Mouse (Mus musculus) kidney, embryonic 16.5 days (tissue): Measurements from ENCODE around the gene Nol7. TPM values are rescaled to one million over a fixed set of nuclear protein-coding genes. Genes with fewer than 3 reads are reported as not detected.

Source experiments
- ATAC-seq: fragments of 200-750 bp; cut with Nextera tagmentation; 2 replicates; pipeline ENCODE4 v1.8.0; 2017; ENCODE audit warnings: moderate TSS enrichment; ENCODE audit not compliant: low FRiP score, low TSS enrichment
- H3K27ac ChIP-seq: fragments of 300-500 bp; sonication (generic); 2 replicates; pipeline ENCODE4 v1.5.1; 2014; ENCODE audit warnings: low read length
- H3K27me3 ChIP-seq: fragments of 300-500 bp; sonication (generic); 2 replicates; pipeline ENCODE4 v1.6.1; 2014; ENCODE audit warnings: low read length, control low read depth, mixed read lengths; ENCODE audit not compliant: insufficient read depth
- H3K36me3 ChIP-seq: fragments of 300-500 bp; sonication (generic); 2 replicates; pipeline ENCODE4 v1.6.1; 2014; ENCODE audit warnings: low read length, control low read depth, mixed read lengths; ENCODE audit not compliant: insufficient read depth
- H3K4me1 ChIP-seq: fragments of 300-500 bp; sonication (generic); 2 replicates; pipeline ENCODE4 v1.6.1; 2014; ENCODE audit warnings: low read length, control low read depth, mixed read lengths; ENCODE audit not compliant: insufficient read depth
- H3K4me2 ChIP-seq: fragments of 300-500 bp; sonication (generic); replicated peaks from 2 replicates; pipeline ENCODE4 v1.6.1; 2014; ENCODE audit warnings: low read depth, low read length
- H3K4me3 ChIP-seq: fragments of 300-500 bp; sonication (generic); 2 replicates; pipeline ENCODE4 v1.5.1; 2014; ENCODE audit warnings: mild to moderate bottlenecking, low read length
- H3K9ac ChIP-seq: fragments of 300-500 bp; sonication (generic); replicated peaks from 2 replicates; pipeline ENCODE4 v1.6.1; 2014; ENCODE audit warnings: low read length
- H3K9me3 ChIP-seq: fragments of 300-500 bp; sonication (generic); 2 replicates; pipeline ENCODE4 v1.6.1; 2016; ENCODE audit warnings: low read length, control low read depth
- WGBS: fragments of 180-500 bp; shearing (Covaris S2); extraction: QIAGEN DNeasy Blood & Tissue Kit; methylation state at CpG from one replicate; pipeline ENCODE4 v1.1.7; 2014; 5-methylcytosine and 5-hydroxymethylcytosine counted together
- polyA plus RNA-seq: library from polyadenylated mRNA; unstranded; fragments of >200 nt; fragmentation: Nextera tagmentation; extraction: Ambion mirVana; gene quantifications from 2 replicates; pipeline ENCODE4 v1.2.1, GENCODE M21; 2015

Nol7 gene
- 97.7 and 106 TPM in 2 replicates for polyA plus RNA-seq

- peak within 1 kb of the TSS; percentile 78 for H3K4me2 ChIP-seq
- H3K27me3 ChIP-seq: no peaks in the 10 kb centered on the region
- H3K27ac ChIP-seq: peak within 1 kb of the TSS; percentile 97
- H3K4me1 ChIP-seq: peaks cover 7% of the 10 kb centered on the region
- peaks cover 42% of the 10 kb centered on the region for H3K36me3 ChIP-seq
- WGBS: 1% methylated on average over 70 of the region's 72 CpGs
- H3K9me3 ChIP-seq: peaks cover 13% of the 10 kb centered on the region; the same call in 1 of the 2 replicates
- ATAC-seq: peak; percentile 95
- peak within 1 kb of the TSS; percentile 94 for H3K9ac ChIP-seq
- H3K4me3 ChIP-seq: peak within 1 kb of the TSS; percentile 80
Measured at GRCm38 (mm10) chr13:43398297-43399080, at the start of gene Nol7. Gene Nol7, plus strand, starts transcription at chr13:43398390.

- H3K4me3 ChIP-seq: no peak overlapping the region
- H3K9ac ChIP-seq: no peak overlapping the region
- no peaks in the 10 kb centered on the region for H3K4me1 ChIP-seq
- H3K27me3 ChIP-seq: no peaks in the 10 kb centered on the region
- H3K36me3 ChIP-seq: no peaks in the 10 kb centered on the region
- no peaks in the 10 kb centered on the region for H3K9me3 ChIP-seq
- WGBS: 83% methylated on average over 8 of the region's 8 CpGs
- no peak overlapping the region for H3K27ac ChIP-seq
- ATAC-seq: no peak
- no peak overlapping the region for H3K4me2 ChIP-seq
Measured at GRCm38 (mm10) chr13:43349376-43349775, 48.8 kb upstream of the Nol7 start.

GRCm38 (mm10) chr13:43350489-43351169 lies 47.6 kb upstream of the Nol7 start:
- WGBS: 70% methylated on average over 9 of the region's 9 CpGs
- H3K9me3 ChIP-seq: no peaks in the 10 kb centered on the region
- no peaks in the 10 kb centered on the region for H3K27me3 ChIP-seq
- no peak overlapping the region for H3K9ac ChIP-seq
- no peak for ATAC-seq
- no peak overlapping the region for H3K4me2 ChIP-seq
- no peak overlapping the region for H3K27ac ChIP-seq
- no peak overlapping the region for H3K4me3 ChIP-seq
- no peaks in the 10 kb centered on the region for H3K36me3 ChIP-seq
- H3K4me1 ChIP-seq: no peaks in the 10 kb centered on the region

GRCm38 (mm10) chr13:43353356-43353755 lies 44.8 kb upstream of the Nol7 start:
- Histone ChIP-seq H3K36me3 (no peaks in the 10 kb centered on the region), H3K9me3 (no peaks in the 10 kb centered on the region), H3K27ac (no peak overlapping the region), H3K9ac (no peak overlapping the region), H3K4me2 (no peak overlapping the region), H3K4me1 (no peaks in the 10 kb centered on the region), H3K4me3 (no peak overlapping the region), H3K27me3 (no peaks in the 10 kb centered on the region)
- ATAC-seq: no peak
- WGBS: 58% methylated on average over 4 of the region's 4 CpGs

- ATAC-seq: no peak
- Histone ChIP-seq H3K27ac (no peak overlapping the region), H3K4me1 (no peaks in the 10 kb centered on the region), H3K36me3 (no peaks in the 10 kb centered on the region), H3K4me2 (no peak overlapping the region), H3K9ac (no peak overlapping the region), H3K4me3 (no peak overlapping the region), H3K9me3 (no peaks in the 10 kb centered on the region), H3K27me3 (no peaks in the 10 kb centered on the region)
- 60% methylated on average over 12 of the region's 12 CpGs for WGBS
Measured at GRCm38 (mm10) chr13:43354362-43354761, 43.8 kb upstream of the Nol7 start.

GRCm38 (mm10) chr13:43356346-43357125 lies 41.7 kb upstream of the Nol7 start:
- no peaks in the 10 kb centered on the region for H3K27me3 ChIP-seq

GRCm38 (mm10) chr13:43360534-43360933 lies 37.7 kb upstream of the Nol7 start:
- H3K4me1 ChIP-seq: no peaks in the 10 kb centered on the region
- no peak overlapping the region for H3K4me3 ChIP-seq
- H3K36me3 ChIP-seq: no peaks in the 10 kb centered on the region
- H3K4me2 ChIP-seq: no peak overlapping the region
- H3K27ac ChIP-seq: no peak overlapping the region
- H3K9ac ChIP-seq: no peak overlapping the region
- H3K27me3 ChIP-seq: no peaks in the 10 kb centered on the region
- ATAC-seq: no peak
- H3K9me3 ChIP-seq: no peaks in the 10 kb centered on the region
- WGBS: 70% methylated on average over 6 of the region's 6 CpGs

More at GRCm38 (mm10) chr13:43356346-43357125, 41.7 kb upstream of the Nol7 start:
- no peak overlapping the region for H3K27ac ChIP-seq
- 90% methylated on average over 14 of the region's 14 CpGs for WGBS
- H3K4me3 ChIP-seq: no peak overlapping the region
- no peaks in the 10 kb centered on the region for H3K9me3 ChIP-seq
- no peaks in the 10 kb centered on the region for H3K36me3 ChIP-seq
- H3K4me1 ChIP-seq: no peaks in the 10 kb centered on the region
- H3K4me2 ChIP-seq: no peak overlapping the region
- no peak overlapping the region for H3K9ac ChIP-seq
- ATAC-seq: no peak

- Histone ChIP-seq H3K4me2 (no peak overlapping the region), H3K9ac (no peak overlapping the region), H3K36me3 (no peaks in the 10 kb centered on the region), H3K27me3 (no peaks in the 10 kb centered on the region), H3K27ac (no peak overlapping the region), H3K9me3 (no peaks in the 10 kb centered on the region), H3K4me3 (no peak overlapping the region), H3K4me1 (peaks cover 5% of the 10 kb centered on the region; the same call in 1 of the 2 replicates)
- WGBS: 69% methylated on average over 9 of the region's 9 CpGs
- ATAC-seq: no peak
Measured at GRCm38 (mm10) chr13:43362353-43362752, 35.8 kb upstream of the Nol7 start.

- Histone ChIP-seq H3K9me3 (no peaks in the 10 kb centered on the region), H3K27ac (peak within 1 kb of the TSS; percentile 68), H3K27me3 (no peaks in the 10 kb centered on the region), H3K36me3 (no peaks in the 10 kb centered on the region), H3K4me2 (peak within 1 kb of the TSS; percentile 87), H3K9ac (peak within 1 kb of the TSS; percentile 80), H3K4me3 (peak within 1 kb of the TSS; percentile 58), H3K4me1 (peaks cover 5% of the 10 kb centered on the region; the same call in 1 of the 2 replicates)
- ATAC-seq: peak; percentile 96
- WGBS: 15% methylated on average over 42 of the region's 42 CpGs
Measured at GRCm38 (mm10) chr13:43364985-43365824, 33.0 kb upstream of the Nol7 start, which contains the start of gene Sirt5. Gene Sirt5, plus strand, starts transcription at chr13:43365496.
